Mouse (Mus musculus) kidney, adult 2 months (tissue): ENCODE measurements around the gene Ctbp1.

Experiments
- CTCF ChIP-seq: fragments of 200-500 bp; conservative IDR thresholded peaks from 2 replicates; pipeline ENCODE4 v1.5.1; 2011; ENCODE audit warnings: low read depth, mild to moderate bottlenecking, control low read depth, low read length, moderate library complexity, mixed read lengths; ENCODE audit not compliant: insufficient read depth, insufficient read length
- POLR2A ChIP-seq: fragments of 200-500 bp; IDR thresholded peaks from one replicate; pipeline ENCODE4 v1.6.1; 2011; ENCODE audit warnings: low read depth, low read length, control low read depth

DNA sequence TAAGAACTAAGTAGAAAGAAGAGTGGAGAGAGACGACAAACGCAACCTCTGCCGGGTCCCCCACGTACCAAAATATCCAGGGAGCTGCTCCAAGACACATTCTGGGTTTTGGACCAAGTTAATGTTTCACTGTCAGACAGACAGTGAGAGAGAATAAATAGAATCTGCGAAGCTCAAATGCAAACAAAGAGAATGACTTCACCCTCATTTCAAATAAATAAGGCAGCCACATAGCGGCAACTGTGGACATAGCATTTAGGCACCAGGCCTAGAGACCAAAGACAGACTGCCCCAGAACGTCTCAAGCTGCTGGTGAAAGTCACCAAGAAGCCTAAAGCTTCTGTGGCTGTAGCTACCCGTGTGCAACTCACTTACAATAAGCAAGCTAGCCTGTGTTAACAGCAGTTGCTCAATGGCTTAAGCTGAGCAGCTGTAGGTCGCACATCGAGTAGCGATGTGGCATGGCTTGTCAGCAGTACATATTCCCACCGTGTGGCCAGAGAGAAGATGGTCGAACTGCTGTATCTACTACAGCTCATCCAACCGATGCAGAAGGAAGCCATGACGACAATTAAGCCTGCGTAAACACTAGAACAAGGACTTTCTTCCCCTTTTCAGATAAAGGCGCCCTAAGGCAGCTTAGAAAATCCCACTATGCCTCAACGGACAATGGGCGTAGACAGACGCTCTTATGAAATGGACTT, 55.9 kb downstream of the Ctbp1 start:
- no peak for TF ChIP-seq CTCF
- TF ChIP-seq POLR2A = no peak
